Mouse (Mus musculus): Measurements from ENCODE around the gene Rhox4g. TPM values are rescaled to one million over a fixed set of nuclear protein-coding genes. Genes with fewer than 3 reads are reported as not detected.
"Not testable (repeated sequence)": the region's sequence is repeated elsewhere in the genome, so short reads cannot be mapped to it uniquely, and the experiment has no call there.

Gene Rhox4g
- total RNA-seq (2014; fragmentation: Nextera tagmentation) = not detected in 2 replicates
- not detected in 2 replicates for total RNA-seq (2017)

- not testable (repeated sequence) for ATAC-seq (replicated peaks; ENCODE audit: poor library complexity, severe bottlenecking)
Observed at GRCm38 (mm10) chrX:37651227-37651626, at the start of gene Rhox4g. Gene Rhox4g, minus strand, starts transcription at chrX:37651327.

- ATAC-seq (replicated peaks; ENCODE audit: poor library complexity, severe bottlenecking) = no peak
Observed at GRCm38 (mm10) chrX:37692261-37692660, 41.1 kb upstream of the Rhox4g start.

GRCm38 (mm10) chrX:37683031-37683715 is 32.0 kb upstream of the Rhox4g start:
- ATAC-seq (replicated peaks; ENCODE audit: poor library complexity, severe bottlenecking) = no peak

GRCm38 (mm10) chrX:37673177-37673576 is 22.1 kb upstream of the Rhox4g start, which contains the start of gene Rhox2h:
Gene Rhox2h, minus strand, starts transcription at chrX:37673277.
- ATAC-seq (replicated peaks; ENCODE audit: poor library complexity, severe bottlenecking) = not testable (repeated sequence)

- not testable (repeated sequence) for ATAC-seq (replicated peaks; ENCODE audit: poor library complexity, severe bottlenecking)
Observed at GRCm38 (mm10) chrX:37668664-37669063, 17.5 kb upstream of the Rhox4g start, which contains the start of gene Rhox3h. Gene Rhox3h, minus strand, starts transcription at chrX:37668764.

GRCm38 (mm10) chrX:37643370-37643769 is 7.8 kb downstream of the Rhox4g start, which contains the start of gene Rhox2g:
Gene Rhox2g, minus strand, starts transcription at chrX:37643470.
- ATAC-seq (replicated peaks; ENCODE audit: poor library complexity, severe bottlenecking) = not testable (repeated sequence)

- ATAC-seq (replicated peaks; ENCODE audit: poor library complexity, severe bottlenecking) = not testable (repeated sequence)
Observed at GRCm38 (mm10) chrX:37628512-37628911, 22.6 kb downstream of the Rhox4g start, which contains the start of gene Rhox3g. Gene Rhox3g, minus strand, starts transcription at chrX:37628612.

GRCm38 (mm10) chrX:37607604-37608003 is 43.5 kb downstream of the Rhox4g start, which contains the start of gene Rhox4f:
Gene Rhox4f, minus strand, starts transcription at chrX:37607704.
- ATAC-seq (replicated peaks; ENCODE audit: poor library complexity, severe bottlenecking) = not testable (repeated sequence)

Other genes with a start within 250 kb of the Rhox4g start
- not detected in 2 replicates for gene Rhox2b, start 239.3 kb downstream of the Rhox4g start, total RNA-seq (2014; fragmentation: Nextera tagmentation)
- gene Rhox2b, start 239.3 kb downstream of the Rhox4g start, total RNA-seq (2017) = not detected in 2 replicates
- gene Rhox4b, start 218.8 kb downstream of the Rhox4g start, total RNA-seq (2014; fragmentation: Nextera tagmentation) = not detected in 2 replicates
- gene Rhox4b, start 218.8 kb downstream of the Rhox4g start, total RNA-seq (2017) = not detected in 2 replicates
- gene Rhox2c, start 197.6 kb downstream of the Rhox4g start, total RNA-seq (2014; fragmentation: Nextera tagmentation) = not detected in 2 replicates
- not detected in 2 replicates for gene Rhox2c, start 197.6 kb downstream of the Rhox4g start, total RNA-seq (2017)
- gene Rhox3c, start 192.7 kb downstream of the Rhox4g start, total RNA-seq (2014; fragmentation: Nextera tagmentation) = not detected in 2 replicates
- not detected in 2 replicates for gene Rhox3c, start 192.7 kb downstream of the Rhox4g start, total RNA-seq (2017)
- gene Rhox4c, start 171.0 kb downstream of the Rhox4g start, total RNA-seq (2014; fragmentation: Nextera tagmentation) = not detected in 2 replicates
- gene Rhox4c, start 171.0 kb downstream of the Rhox4g start, total RNA-seq (2017) = not detected in 2 replicates
- not detected in 2 replicates for gene Rhox2d, start 157.9 kb downstream of the Rhox4g start, total RNA-seq (2014; fragmentation: Nextera tagmentation)
- gene Rhox2d, start 157.9 kb downstream of the Rhox4g start, total RNA-seq (2017) = not detected in 2 replicates
- not detected in 2 replicates for gene Rhox4d, start 137.0 kb downstream of the Rhox4g start, total RNA-seq (2014; fragmentation: Nextera tagmentation)
- gene Rhox4d, start 137.0 kb downstream of the Rhox4g start, total RNA-seq (2017) = not detected in 2 replicates
- not detected in 2 replicates for gene Rhox2e, start 120.9 kb downstream of the Rhox4g start, total RNA-seq (2014; fragmentation: Nextera tagmentation)
- gene Rhox2e, start 120.9 kb downstream of the Rhox4g start, total RNA-seq (2017) = not detected in 2 replicates
- not detected in 2 replicates for gene Rhox3e, start 109.3 kb downstream of the Rhox4g start, total RNA-seq (2014; fragmentation: Nextera tagmentation)
- not detected in 2 replicates for gene Rhox3e, start 109.3 kb downstream of the Rhox4g start, total RNA-seq (2017)
- gene Rhox4e, start 93.9 kb downstream of the Rhox4g start, total RNA-seq (2014; fragmentation: Nextera tagmentation) = not detected in 2 replicates
- not detected in 2 replicates for gene Rhox4e, start 93.9 kb downstream of the Rhox4g start, total RNA-seq (2017)
- gene Rhox2f, start 79.9 kb downstream of the Rhox4g start, total RNA-seq (2014; fragmentation: Nextera tagmentation) = not detected in 2 replicates
- gene Rhox2f, start 79.9 kb downstream of the Rhox4g start, total RNA-seq (2017) = not detected in 2 replicates
- gene Rhox3f, start 70.3 kb downstream of the Rhox4g start, total RNA-seq (2014; fragmentation: Nextera tagmentation) = not detected in 2 replicates
- not detected in 2 replicates for gene Rhox3f, start 70.3 kb downstream of the Rhox4g start, total RNA-seq (2017)
- gene Rhox4f, start 43.6 kb downstream of the Rhox4g start, total RNA-seq (2014; fragmentation: Nextera tagmentation) = not detected in 2 replicates
- gene Rhox4f, start 43.6 kb downstream of the Rhox4g start, total RNA-seq (2017) = not detected in 2 replicates
- gene Rhox3g, start 22.7 kb downstream of the Rhox4g start, total RNA-seq (2014; fragmentation: Nextera tagmentation) = not detected in 2 replicates
- not detected in 2 replicates for gene Rhox3g, start 22.7 kb downstream of the Rhox4g start, total RNA-seq (2017)
- gene Rhox2g, start 7.9 kb downstream of the Rhox4g start, total RNA-seq (2014; fragmentation: Nextera tagmentation) = not detected in 2 replicates
- gene Rhox2g, start 7.9 kb downstream of the Rhox4g start, total RNA-seq (2017) = not detected in 2 replicates
- not detected in 2 replicates for gene Rhox3h, start 17.4 kb upstream of the Rhox4g start, total RNA-seq (2014; fragmentation: Nextera tagmentation)
- gene Rhox3h, start 17.4 kb upstream of the Rhox4g start, total RNA-seq (2017) = not detected in 2 replicates
- gene Rhox2h, start 21.9 kb upstream of the Rhox4g start, total RNA-seq (2014; fragmentation: Nextera tagmentation) = not detected in 2 replicates
- gene Rhox2h, start 21.9 kb upstream of the Rhox4g start, total RNA-seq (2017) = not detected in 2 replicates
- gene Rhox5, start 153.5 kb upstream of the Rhox4g start, total RNA-seq (2014; fragmentation: Nextera tagmentation) = not detected in 2 replicates
- not detected in 2 replicates for gene Rhox5, start 153.5 kb upstream of the Rhox4g start, total RNA-seq (2017)
- gene Rhox6, start 175.6 kb upstream of the Rhox4g start, total RNA-seq (2014; fragmentation: Nextera tagmentation) = not detected in 2 replicates
- gene Rhox6, start 175.6 kb upstream of the Rhox4g start, total RNA-seq (2017) = not detected in 2 replicates
- gene Rhox7a, start 180.4 kb upstream of the Rhox4g start, total RNA-seq (2014; fragmentation: Nextera tagmentation) = not detected in 2 replicates
- not detected in 2 replicates for gene Rhox7a, start 180.4 kb upstream of the Rhox4g start, total RNA-seq (2017)
- gene Rhox8, start 227.6 kb upstream of the Rhox4g start, total RNA-seq (2014; fragmentation: Nextera tagmentation) = 0.21 TPM in 1 of 2 replicates, not detected in the other
- not detected in 2 replicates for gene Rhox8, start 227.6 kb upstream of the Rhox4g start, total RNA-seq (2017)
- not detected in 2 replicates for gene Rhox7b, start 245.9 kb upstream of the Rhox4g start, total RNA-seq (2014; fragmentation: Nextera tagmentation)
- gene Rhox7b, start 245.9 kb upstream of the Rhox4g start, total RNA-seq (2017) = not detected in 2 replicates

Data from granulocyte monocyte progenitor cell, adult 5-6 weeks (primary cell).